ENCODE assay signal across 1 mouse cellular context in the genomic region with DNA sequence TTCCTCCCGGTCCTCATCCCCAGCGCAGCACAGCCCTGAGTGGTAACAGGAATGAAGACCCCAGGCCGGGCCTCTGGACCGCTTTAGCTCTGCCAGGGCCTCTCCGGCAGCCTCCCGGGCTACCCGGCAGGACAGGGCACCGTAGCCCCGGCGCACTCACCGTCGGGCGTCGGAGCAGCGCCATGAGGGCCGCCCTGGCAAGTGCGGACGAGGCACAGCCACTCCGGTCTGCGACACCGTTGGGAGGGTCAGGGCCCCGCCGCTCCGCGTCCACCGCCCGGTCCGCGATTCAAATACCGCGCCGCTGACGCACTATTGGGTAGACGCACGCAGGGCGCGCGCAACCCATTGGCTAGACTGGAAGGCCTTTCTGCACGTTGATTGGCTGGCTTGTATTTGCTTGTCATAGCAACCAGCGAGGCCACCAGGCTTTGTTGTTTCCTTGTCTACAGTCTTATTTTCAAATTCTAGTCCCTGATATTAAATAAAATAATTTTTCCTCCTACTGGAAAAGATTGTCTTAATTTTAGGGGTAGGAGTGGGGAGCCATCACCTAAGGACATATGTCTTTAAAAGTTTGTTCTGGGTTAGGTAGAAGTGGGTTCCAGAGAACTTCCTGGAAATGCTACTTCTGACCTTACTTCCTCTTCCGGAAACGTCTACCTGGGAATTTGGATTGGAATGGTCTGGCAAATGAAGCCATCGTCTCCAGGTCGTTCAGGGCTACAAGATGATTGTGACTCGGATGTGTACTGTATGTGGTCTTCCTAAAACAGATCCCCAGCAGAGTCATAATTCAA.
TF ChIP-seq lines count a peak whose summit lies in the region.

Gene Ccnb2, minus strand, starts transcription at position 291 of the 800 bp plus-strand sequence.

TF ChIP-seq in CH12.LX, 34 proteins besides CTCF, POLR2A, EP300 and RAD21 (continued from another document):
- TF ChIP-seq NELFE (IDR thresholded peaks at IDR 0.05; ENCODE audit: low read depth, low read length) = peak; percentile 57; the same call in 1 of the 2 replicates
